Mouse (Mus musculus) lung, adult 2 months (tissue): ENCODE measurements around the gene Zap70.

Source experiments
- CTCF ChIP-seq: fragments of 200-500 bp; IDR thresholded peaks from 2 replicates; pipeline ENCODE4 v1.5.1; 2011; ENCODE audit warnings: mild to moderate bottlenecking, low read length, control low read depth; ENCODE audit not compliant: insufficient read depth
- POLR2A ChIP-seq: fragments of 200-500 bp; IDR thresholded peaks from 2 replicates; pipeline ENCODE4 v1.6.1; 2011; ENCODE audit warnings: low read depth, mild to moderate bottlenecking, control low read depth, low read length, borderline replicate concordance; ENCODE audit errors: extremely low read depth

DNA sequence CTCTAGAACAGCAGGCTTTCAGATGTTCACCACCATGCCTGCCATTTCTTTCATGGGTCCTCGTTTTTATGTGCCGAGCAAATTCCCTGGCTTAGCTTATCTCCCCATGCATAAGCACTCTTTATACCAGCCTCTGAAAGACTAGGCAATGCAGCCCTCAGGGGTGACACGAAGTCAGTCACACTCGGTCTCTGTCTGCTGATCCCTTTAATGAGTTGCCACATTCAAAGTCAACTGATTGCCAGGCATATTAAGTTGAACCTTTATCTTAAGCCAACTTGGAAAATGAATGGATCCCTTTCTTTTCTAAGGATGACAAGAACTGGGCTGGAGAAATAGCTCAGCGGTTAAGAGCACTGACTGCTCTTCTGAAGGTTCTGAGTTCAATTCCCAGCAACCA lies 22.4 kb upstream of the Zap70 start:
- TF ChIP-seq CTCF: no peak
- TF ChIP-seq POLR2A: no peak
